Mouse (Mus musculus) T-helper 2 cell (primary cell): ENCODE results near the gene Aldh16a1.

Source experiments
- in situ Hi-C: fragments of 300-600 bp; cut with MboI, MseI; formaldehyde crosslinking; loops from one replicate; pipeline ENCODE4 v1.15.1; 2025; ENCODE audit warnings: high pct_unique_total_duplicates

Aldh16a1 gene

DNA sequence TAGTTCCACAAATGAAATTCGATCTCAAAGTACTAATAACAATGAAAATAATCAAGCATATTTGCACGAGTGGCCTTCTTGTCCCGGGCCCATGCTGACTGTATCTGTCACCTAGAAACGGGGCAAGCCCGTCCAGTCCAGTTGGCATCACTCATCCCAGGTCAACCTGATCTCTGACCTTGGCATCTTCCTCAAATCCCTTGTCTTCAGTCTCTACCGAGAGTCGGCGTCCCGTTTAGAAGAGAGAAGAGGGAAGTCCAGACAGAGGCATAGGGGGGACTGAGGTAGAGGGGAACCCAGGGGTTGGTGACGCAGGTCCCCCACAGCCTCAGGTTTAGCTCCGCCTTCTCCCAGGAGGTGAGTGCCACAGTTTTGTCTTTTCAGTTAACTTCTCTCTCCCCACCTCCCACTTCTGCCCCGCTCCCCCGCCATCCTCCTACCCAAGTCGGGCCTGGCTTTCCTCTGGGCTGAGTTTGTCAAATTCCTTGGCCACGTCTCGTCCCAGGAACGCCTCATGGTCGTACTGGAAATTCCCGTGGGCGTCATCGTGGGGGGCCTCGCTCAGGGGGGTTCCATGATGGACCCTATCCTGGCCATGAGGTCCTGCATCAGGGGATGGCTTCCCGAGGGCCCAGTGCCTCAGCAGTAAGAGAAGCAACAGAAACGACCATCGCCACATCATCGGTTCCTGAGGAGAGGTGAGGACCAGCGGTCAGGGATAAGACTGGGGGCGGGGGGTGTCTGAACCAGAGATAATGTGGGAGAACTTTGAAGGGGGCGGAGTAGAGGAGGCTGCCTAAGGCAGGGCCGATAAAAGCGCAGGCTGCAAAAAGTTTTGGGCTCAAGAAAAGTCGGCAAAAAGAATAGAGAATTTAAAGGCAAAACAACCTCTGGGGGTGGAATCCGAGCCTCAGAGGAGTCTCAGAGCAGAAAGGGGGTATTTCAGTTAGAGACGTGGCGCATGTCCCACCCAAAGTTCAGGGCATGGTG lies 63.1 kb downstream of the Aldh16a1 start:
- in situ Hi-C loops, result no loop called here
